Mouse (Mus musculus) CH12.LX (cell line): Measurements from ENCODE around the gene Tepp. TPM values are rescaled to one million over a fixed set of nuclear protein-coding genes. Genes with fewer than 3 reads are reported as not detected.

ENCODE experiments used
- DNase-seq: peaks from one replicate; pipeline ENCODE4 v3.0.0-alpha.2; 2013; ENCODE audit errors: extremely low read depth
- H3K27ac ChIP-seq: 2 replicates; pipeline ENCODE4 v1.5.1; 2012; ENCODE audit warnings: low read depth, mild to moderate bottlenecking, control low read depth, moderate library complexity; ENCODE audit not compliant: insufficient read depth
- H3K27me3 ChIP-seq: replicated peaks from 2 replicates; pipeline ENCODE3; 2012; ENCODE audit warnings: inconsistent platforms
- H3K36me3 ChIP-seq, 2 experiments: replicated peaks in 1 of 2; 2 replicates each; pipeline versions ENCODE3 to v1.6.1; 2012; ENCODE audit warnings: inconsistent platforms in 1 of 2, low read length in 1 of 2, mild to moderate bottlenecking in 1 of 2, mixed read lengths in 1 of 2, moderate library complexity in 1 of 2; ENCODE audit not compliant: control insufficient read depth in 1 of 2, insufficient read depth in 1 of 2
- H3K4me1 ChIP-seq, 2 experiments: 2 replicates each; pipeline ENCODE4 v1.6.1; 2012; ENCODE audit warnings: inconsistent platforms in 1 of 2, moderate library complexity in 1 of 2; ENCODE audit not compliant: insufficient read depth in 2 of 2, control insufficient read depth in 1 of 2
- H3K4me2 ChIP-seq: 2 replicates; pipeline ENCODE4 v1.6.1; 2012; ENCODE audit warnings: low read depth, mild to moderate bottlenecking, control low read depth; ENCODE audit not compliant: poor library complexity, insufficient read depth, severe bottlenecking
- H3K4me3 ChIP-seq, 3 experiments: fragments of 150-350 bp in 1 of 3; sonication (generic) in 1 of 3; replicated peaks in 1 of 3; 2 replicates each; pipeline versions ENCODE3 to v1.5.1; 2011 to 2012; ENCODE audit warnings: low read depth in 2 of 3, low read length in 2 of 3, mild to moderate bottlenecking in 2 of 3, moderate library complexity in 2 of 3, control low read depth in 1 of 3, improper control_type of control experiment in 1 of 3, inconsistent platforms in 1 of 3, mixed read lengths in 1 of 3; ENCODE audit not compliant: poor library complexity in 1 of 3
- H3K79me2 ChIP-seq: replicated peaks from 2 replicates; pipeline ENCODE4 v1.6.1; 2012; ENCODE audit warnings: mild to moderate bottlenecking, moderate library complexity; ENCODE audit not compliant: control insufficient read depth, poor library complexity, insufficient read depth, severe bottlenecking; ENCODE audit errors: extremely low read depth
- H3K9ac ChIP-seq: 2 replicates; pipeline ENCODE4 v1.6.1; 2012; ENCODE audit warnings: low read depth, mild to moderate bottlenecking, control low read depth, moderate library complexity; ENCODE audit not compliant: insufficient read depth
- H3K9me3 ChIP-seq: replicated peaks from 2 replicates; pipeline ENCODE3; 2012; ENCODE audit warnings: low read length, inconsistent platforms, mixed read lengths
- BHLHE40 ChIP-seq: IDR thresholded peaks from 2 replicates; pipeline ENCODE4 v1.6.1; 2011; ENCODE audit warnings: mild to moderate bottlenecking, low read depth, low read length, improper control_type of control experiment
- CHD1 ChIP-seq: IDR thresholded peaks from 2 replicates; pipeline ENCODE4 v1.6.1; 2012; ENCODE audit warnings: low read depth, low read length, improper control_type of control experiment, inconsistent platforms
- CHD2 ChIP-seq: IDR thresholded peaks from 2 replicates; pipeline ENCODE4 v1.6.1; 2011; ENCODE audit warnings: low read length, improper control_type of control experiment
- ELF1 ChIP-seq: IDR thresholded peaks from 2 replicates; pipeline ENCODE4 v1.6.1; 2014; ENCODE audit warnings: low read depth, mild to moderate bottlenecking, inconsistent platforms, low read length, improper control_type of control experiment
- EP300 ChIP-seq: IDR thresholded peaks from 2 replicates; pipeline ENCODE4 v1.6.1; 2011; ENCODE audit warnings: low read length, improper control_type of control experiment
- GABPA ChIP-seq: IDR thresholded peaks from 2 replicates; pipeline ENCODE4 v1.6.1; 2012; ENCODE audit warnings: low read depth, low read length, improper control_type of control experiment, inconsistent platforms; ENCODE audit not compliant: insufficient replicate concordance
- IRF4 ChIP-seq: IDR thresholded peaks from 2 replicates; pipeline ENCODE4 v1.6.1; 2014; ENCODE audit warnings: low read depth, mild to moderate bottlenecking, inconsistent platforms, low read length, improper control_type of control experiment
- MAFK ChIP-seq: IDR thresholded peaks from 2 replicates; pipeline ENCODE4 v1.6.1; 2011; ENCODE audit warnings: low read length, improper control_type of control experiment; ENCODE audit not compliant: insufficient replicate concordance
- MAX ChIP-seq: IDR thresholded peaks from 2 replicates; pipeline ENCODE4 v1.6.1; 2011; ENCODE audit warnings: low read length, improper control_type of control experiment
- MAZ ChIP-seq: IDR thresholded peaks from 2 replicates; pipeline ENCODE4 v1.6.1; 2012; ENCODE audit warnings: low read depth, mild to moderate bottlenecking, inconsistent platforms, low read length, improper control_type of control experiment, moderate library complexity
- MEF2A ChIP-seq: IDR thresholded peaks from 2 replicates; pipeline ENCODE4 v1.6.1; 2014; ENCODE audit warnings: low read depth, mild to moderate bottlenecking, inconsistent platforms, low read length, improper control_type of control experiment, borderline replicate concordance
- MYC ChIP-seq: IDR thresholded peaks from 2 replicates; pipeline ENCODE4 v1.6.1; 2011; ENCODE audit warnings: low read depth, mild to moderate bottlenecking, improper control_type of control experiment, low read length
- NELFE ChIP-seq: IDR thresholded peaks from 2 replicates; pipeline ENCODE4 v1.6.1; 2011; ENCODE audit warnings: low read depth, low read length, improper control_type of control experiment
- PAX5 ChIP-seq: IDR thresholded peaks from 2 replicates; pipeline ENCODE4 v1.6.1; 2012; ENCODE audit warnings: low read length, inconsistent platforms, mixed read lengths
- POLR2A ChIP-seq: IDR thresholded peaks from 2 replicates; pipeline ENCODE4 v1.6.1; 2011; ENCODE audit warnings: low read depth, mild to moderate bottlenecking, improper control_type of control experiment, low read length
- POLR2AphosphoS2 ChIP-seq: IDR thresholded peaks from 2 replicates; pipeline ENCODE4 v1.6.1; 2011; ENCODE audit warnings: low read depth, low read length, improper control_type of control experiment
- RCOR1 ChIP-seq: conservative IDR thresholded peaks from 2 replicates; pipeline ENCODE4 v1.6.1; 2012; ENCODE audit warnings: low read depth, mild to moderate bottlenecking, inconsistent platforms, low read length, improper control_type of control experiment
- SIN3A ChIP-seq: IDR thresholded peaks from 2 replicates; pipeline ENCODE4 v1.6.1; 2012; ENCODE audit warnings: low read length, improper control_type of control experiment, inconsistent platforms
- SMC3 ChIP-seq: IDR thresholded peaks from 2 replicates; pipeline ENCODE4 v1.6.1; 2011; ENCODE audit warnings: low read depth, low read length, improper control_type of control experiment
- TBP ChIP-seq: conservative IDR thresholded peaks from 2 replicates; pipeline ENCODE4 v1.6.1; 2011; ENCODE audit warnings: low read depth, low read length, improper control_type of control experiment
- TCF12 ChIP-seq: IDR thresholded peaks from 2 replicates; pipeline ENCODE4 v1.6.1; 2014; ENCODE audit warnings: low read depth, mild to moderate bottlenecking, inconsistent platforms, low read length, improper control_type of control experiment
- UBTF ChIP-seq: IDR thresholded peaks from 2 replicates; pipeline ENCODE4 v1.6.1; 2012; ENCODE audit warnings: low read depth, mild to moderate bottlenecking, inconsistent platforms, low read length, improper control_type of control experiment, moderate library complexity
- USF1 ChIP-seq: IDR thresholded peaks from 2 replicates; pipeline ENCODE4 v1.6.1; 2014; ENCODE audit warnings: low read depth, mild to moderate bottlenecking, inconsistent platforms, low read length, improper control_type of control experiment
- USF2 ChIP-seq: conservative IDR thresholded peaks from 2 replicates; pipeline ENCODE4 v1.6.1; 2011; ENCODE audit warnings: low read depth, low read length, improper control_type of control experiment
- ZKSCAN1 ChIP-seq: IDR thresholded peaks from 2 replicates; pipeline ENCODE4 v1.6.1; 2012; ENCODE audit warnings: low read depth, inconsistent platforms, low read length, improper control_type of control experiment, borderline replicate concordance
- ZNF384 ChIP-seq: IDR thresholded peaks from 2 replicates; pipeline ENCODE4 v1.6.1; 2012; ENCODE audit warnings: low read depth, low read length, improper control_type of control experiment, inconsistent platforms
- dilution Hi-C: fragments of 300-500 bp; cut with MboI; formaldehyde crosslinking; loops from 2 replicates; pipeline ENCODE4 v1.14.3; 2020; ENCODE audit warnings: low sequenced_read_pairs; ENCODE audit not compliant: extremely low pct_unique_long_range_greater_than_20kb, extremely low pct_ligation_motif_present
- in situ Hi-C: fragments of 300-500 bp; cut with MboI; formaldehyde crosslinking; loops from 3 replicates; pipeline ENCODE4 v1.14.3; 2019; ENCODE audit warnings: low sequenced_read_pairs, low pct_ligation_motif_present, low pct_unique_long_range_greater_than_20kb, mixed read lengths
- polyA plus RNA-seq: library from polyadenylated mRNA; unstranded; fragments of >175 nt; gene quantifications from 2 replicates; pipeline ENCODE4 v1.2.1, GENCODE M21; 2012; ENCODE audit warnings: low read depth; ENCODE audit not compliant: insufficient read length
- total RNA-seq, 2 experiments: library from RNA; depleted of rRNA; stranded (reverse); fragments of 300-350 nt in 1 of 2; fragments of >200 nt in 1 of 2; gene quantifications; 2 replicates each; pipeline ENCODE4 v1.2.3; 2012 to 2014

Gene Tepp
- total and polyA plus RNA-seq, 3 experiments: not detected

GRCm38 (mm10) chr8:95352151-95352870 is 41.9 kb downstream of the Tepp start, which contains the start of gene Mmp15:
Gene Mmp15, plus strand, starts transcription at chr8:95352268.
- dilution Hi-C loops (no loop called here), in situ Hi-C loops (no loop called here)
- Histone ChIP-seq H3K27ac (no peak within 1 kb of the TSS), H3K4me2 (no peak within 1 kb of the TSS), H3K79me2 (no peaks in the 10 kb centered on the region), H3K4me1 (peaks cover 0 to 11% of the 10 kb centered on the region in 2 experiments; a peak in 2 of 4 replicates), H3K27me3 (no peaks in the 10 kb centered on the region), H3K9ac (no peak within 1 kb of the TSS), H3K36me3 (peaks cover 0 to 6% of the 10 kb centered on the region in 2 experiments), H3K9me3 (peaks cover 8% of the 10 kb centered on the region), H3K4me3 (no peak within 1 kb of the TSS)
- no peak for DNase-seq
- TF ChIP-seq SIN3A: no peak
- TF ChIP-seq GABPA: no peak
- no peak for TF ChIP-seq TCF12
- no peak for TF ChIP-seq EP300
- TF ChIP-seq ZKSCAN1: no peak
- TF ChIP-seq NELFE: no peak
- no peak for TF ChIP-seq TBP
- TF ChIP-seq BHLHE40: no peak
- TF ChIP-seq USF1: no peak
- no peak for TF ChIP-seq RCOR1
- TF ChIP-seq PAX5: no peak
- no peak for TF ChIP-seq ZNF384
- TF ChIP-seq ELF1: no peak
- no peak for TF ChIP-seq USF2
- no peak for TF ChIP-seq MAX

DNA sequence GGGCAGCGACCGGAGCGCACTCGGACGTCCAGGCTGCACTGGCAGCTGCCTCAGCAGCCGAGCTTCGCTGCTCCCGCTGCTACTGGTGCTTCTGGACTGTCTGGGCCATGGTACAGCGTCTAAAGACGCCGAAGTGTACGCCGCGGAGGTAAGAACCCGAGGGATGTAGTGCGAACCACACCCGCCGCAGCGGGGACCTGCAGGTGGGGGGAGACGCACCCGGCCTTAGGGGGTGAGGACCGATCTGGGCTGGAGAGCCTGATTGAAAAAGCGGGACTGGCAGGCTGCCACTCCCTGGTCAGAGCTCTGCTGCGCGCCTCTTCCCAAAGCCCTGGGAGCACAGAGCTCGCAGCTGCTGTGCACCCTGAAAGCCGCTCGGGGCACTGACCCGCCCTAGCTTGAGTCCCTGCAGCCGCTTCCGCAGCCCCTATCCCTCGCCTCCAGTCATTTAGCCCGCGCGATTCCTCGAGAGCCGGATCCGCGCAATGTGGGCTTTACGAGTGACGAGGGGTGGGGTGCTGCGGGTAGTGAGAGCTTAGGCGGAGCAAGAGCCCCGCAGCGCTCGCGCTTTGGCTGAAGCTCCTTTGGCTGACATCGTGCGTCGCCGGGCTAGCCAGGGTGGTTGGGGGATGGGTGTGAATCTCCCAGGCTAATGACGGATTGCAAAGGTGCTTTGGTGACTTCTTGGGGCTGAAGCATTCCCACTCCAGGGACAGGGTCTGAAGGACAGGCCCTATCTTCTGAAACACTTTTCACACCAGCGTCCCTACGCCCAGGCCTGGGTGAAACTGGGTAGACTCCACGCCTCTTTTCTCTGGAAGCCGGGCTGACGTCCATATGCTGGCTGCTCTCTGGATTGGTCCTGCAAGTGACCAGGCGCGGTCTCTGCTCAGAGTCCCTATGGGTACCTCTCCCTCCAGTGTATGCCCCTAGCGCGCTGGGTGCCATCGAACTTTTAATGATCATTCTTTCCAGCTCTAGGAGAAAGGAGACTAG is 42.8 kb downstream of the Tepp start:
- TF ChIP-seq CHD1 (no peak), EP300 (no peak), MYC (no peak), MEF2A (no peak), MAZ (no peak), RCOR1 (no peak), POLR2A (no peak), TCF12 (no peak), TBP (no peak), PAX5 (no peak), USF2 (no peak), CHD2 (no peak), MAFK (no peak), IRF4 (no peak), UBTF (no peak), SIN3A (no peak), NELFE (no peak), SMC3 (no peak), POLR2AphosphoS2 (no peak)
- no peak overlapping the region for H3K4me2 ChIP-seq
- in situ Hi-C loops: no loop called here
- H3K9me3 ChIP-seq: peaks cover 8% of the 10 kb centered on the region
- DNase-seq: no peak
- no peak overlapping the region for H3K27ac ChIP-seq
- no peak overlapping the region for H3K9ac ChIP-seq
- H3K4me1 ChIP-seq: peaks cover 0 to 11% of the 10 kb centered on the region in 2 experiments; a peak in 2 of 4 replicates
- dilution Hi-C loops: no loop called here
- no peaks in the 10 kb centered on the region for H3K79me2 ChIP-seq
- no peak overlapping the region for H3K4me3 ChIP-seq
- H3K27me3 ChIP-seq: no peaks in the 10 kb centered on the region
- H3K36me3 ChIP-seq: peaks cover 0 to under 1% of the 10 kb centered on the region in 2 experiments
